ENCODE assay signal across 17 mouse cellular contexts in genomic region chr7:92675131-92675530, GRCm38 (mm10).
"Had no signal": no experiment of that assay in that cellular context is flagged by ENCODE, and none has a peak within 500 bp of the region (broad histone marks: within the 10 kb centered on the region; RNA-seq: fewer than 3 reads in every experiment).

No protein-coding gene starts in this region.

- H3K27me3 ChIP-seq: midbrain, embryonic 12.5 days; neural tube, embryonic 13.5 days; neural tube, embryonic 15.5 days had no signal

- H3K4me3 ChIP-seq: midbrain, embryonic 10.5 days; midbrain, embryonic 12.5 days; myocyte; neural tube, embryonic 13.5 days; neural tube, embryonic 15.5 days had no signal

- H3K27ac ChIP-seq: midbrain, embryonic 10.5 days; midbrain, embryonic 12.5 days; neural tube, embryonic 13.5 days; neural tube, embryonic 15.5 days had no signal

- H3K36me3 ChIP-seq: midbrain, embryonic 10.5 days; midbrain, embryonic 12.5 days; neural tube, embryonic 13.5 days; neural tube, embryonic 15.5 days had no signal

- DNase-seq: lung, embryonic 14.5 days; lung, postnatal 10 days; lung, postnatal 4 days; midbrain, embryonic 14.5 days; retina, postnatal 1 day; right cerebral cortex, adult 18-20 months; right cerebral cortex, postnatal 25 days; right cerebral cortex, postnatal 4 days; spleen, adult 18-20 months; thymus, adult 18-20 months; thymus, postnatal 14 days; thymus, postnatal 36 days had no signal

- H3K9me3 ChIP-seq: midbrain, embryonic 10.5 days; midbrain, embryonic 12.5 days; neural tube, embryonic 13.5 days; neural tube, embryonic 15.5 days had no signal
